Mouse (Mus musculus): ENCODE measurements around the gene Ripply1. TPM values are rescaled to one million over a fixed set of nuclear protein-coding genes. Genes with fewer than 3 reads are reported as not detected.

Ripply1 gene
- polyA plus RNA-seq (2012; rRNA removed; ENCODE audit: low replicate concordance): 0.12 TPM in 1 of 2 replicates, not detected in the other

GRCm38 (mm10) chrX:139782278-139783044 lies at the start of gene Ripply1:
Gene Ripply1, minus strand, starts transcription at chrX:139782353.

GRCm38 (mm10) chrX:139800406-139800878 lies 18.3 kb upstream of the Ripply1 start, which contains the start of gene Cldn2:
Gene Cldn2, plus strand, starts transcription at chrX:139800828.

Other genes with a start within 250 kb of the Ripply1 start
- 40.1 and 123 TPM in 2 replicates for gene Rnf128, start 219.0 kb downstream of the Ripply1 start, polyA plus RNA-seq (2012; rRNA removed; ENCODE audit: low replicate concordance)
- 0.20 and 0.23 TPM in 2 replicates for gene Tbc1d8b, start 97.4 kb downstream of the Ripply1 start, polyA plus RNA-seq (2012; rRNA removed; ENCODE audit: low replicate concordance)
- gene Gm15013, start 67.9 kb downstream of the Ripply1 start, polyA plus RNA-seq (2012; rRNA removed; ENCODE audit: low replicate concordance): not detected in 2 replicates
- gene Cldn2, start 18.5 kb upstream of the Ripply1 start, polyA plus RNA-seq (2012; rRNA removed; ENCODE audit: low replicate concordance): 10.7 and 73.3 TPM in 2 replicates
- gene Morc4, start 89.3 kb upstream of the Ripply1 start, polyA plus RNA-seq (2012; rRNA removed; ENCODE audit: low replicate concordance): 0.44 and 1.8 TPM in 2 replicates
- gene Rbm41, start 216.2 kb upstream of the Ripply1 start, polyA plus RNA-seq (2012; rRNA removed; ENCODE audit: low replicate concordance): 0.02 TPM in 1 of 2 replicates, not detected in the other

Measured in duodenum, adult 2 months (tissue).